Mouse (Mus musculus) hindbrain, embryonic 15.5 days (tissue): ENCODE results near the gene Prox1. TPM values are rescaled to one million over a fixed set of nuclear protein-coding genes. Genes with fewer than 3 reads are reported as not detected.
A peak's percentile ranks its signal among the peaks of the same experiment; 100 is the strongest.

Experiments used
- ATAC-seq: fragments of 200-750 bp; cut with Nextera tagmentation; 2 replicates; pipeline ENCODE4 v1.8.0; 2017; ENCODE audit warnings: low read depth, moderate number of reproducible peaks, moderate TSS enrichment; ENCODE audit not compliant: low FRiP score
- H3K27ac ChIP-seq: fragments of 300-500 bp; sonication (generic); replicated peaks from 2 replicates; pipeline ENCODE4 v1.5.1; 2015; ENCODE audit warnings: mild to moderate bottlenecking, inconsistent platforms
- H3K27me3 ChIP-seq: fragments of 300-500 bp; sonication (generic); 2 replicates; pipeline ENCODE4 v1.6.1; 2015; ENCODE audit warnings: control low read depth, inconsistent platforms
- H3K36me3 ChIP-seq: fragments of 300-500 bp; sonication (generic); 2 replicates; pipeline ENCODE4 v1.6.1; 2015; ENCODE audit warnings: control low read depth, inconsistent platforms
- H3K4me1 ChIP-seq: fragments of 300-500 bp; sonication (generic); replicated peaks from 2 replicates; pipeline ENCODE4 v1.6.1; 2015; ENCODE audit warnings: control low read depth, inconsistent platforms
- H3K4me2 ChIP-seq: fragments of 300-500 bp; sonication (generic); 2 replicates; pipeline ENCODE4 v1.6.1; 2015; ENCODE audit warnings: moderate library complexity, mild to moderate bottlenecking, inconsistent platforms
- H3K4me3 ChIP-seq: fragments of 300-500 bp; sonication (generic); 2 replicates; pipeline ENCODE4 v1.5.1; 2015; ENCODE audit warnings: mild to moderate bottlenecking, inconsistent platforms
- H3K9ac ChIP-seq: fragments of 300-500 bp; sonication (generic); 2 replicates; pipeline ENCODE4 v1.6.1; 2015; ENCODE audit warnings: inconsistent platforms
- H3K9me3 ChIP-seq: fragments of 300-500 bp; sonication (generic); 2 replicates; pipeline ENCODE4 v1.6.1; 2016; ENCODE audit warnings: control low read depth, inconsistent platforms
- WGBS: fragments of 180-500 bp; shearing (Covaris S2); methylation state at CpG from one replicate; pipeline ENCODE4 v1.1.7; 2015; 5-methylcytosine and 5-hydroxymethylcytosine counted together
- polyA plus RNA-seq: library from polyadenylated mRNA; unstranded; fragments of >200 nt; fragmentation: Nextera tagmentation; extraction: Ambion mirVana; gene quantifications from 2 replicates; pipeline ENCODE4 v1.2.1, GENCODE M21; 2015

Gene Prox1
- polyA plus RNA-seq, 1 experiment from 2014 or later = 6.9 TPM

DNA sequence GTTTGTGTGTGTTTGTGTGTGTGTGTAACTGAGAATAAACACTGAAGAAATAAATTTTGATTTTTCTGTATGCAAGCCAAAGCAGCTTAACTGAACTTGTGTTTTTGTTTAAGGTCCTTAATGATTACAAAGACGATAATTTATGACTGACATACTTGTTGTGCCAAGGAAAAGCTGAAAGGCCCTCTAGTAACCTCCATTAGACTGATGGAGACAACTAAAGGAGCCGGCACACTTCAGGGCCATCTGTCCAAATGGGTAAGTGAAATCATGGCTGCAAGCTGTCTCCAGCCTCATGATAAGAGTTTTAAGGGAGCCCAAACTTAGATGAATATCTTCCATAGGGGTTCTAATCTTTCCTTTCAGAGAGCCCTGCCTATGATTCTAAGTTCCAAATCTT is 15.5 kb downstream of the Prox1 start:
- no peak for ATAC-seq
- H3K9me3 ChIP-seq = no peaks in the 10 kb centered on the region
- no peak overlapping the region for H3K27ac ChIP-seq
- peaks cover 24% of the 10 kb centered on the region; the same call in 1 of the 2 replicates for H3K4me1 ChIP-seq
- H3K36me3 ChIP-seq = no peaks in the 10 kb centered on the region
- WGBS = 29% methylated on average over 2 of the region's 2 CpGs
- no peak overlapping the region for H3K4me2 ChIP-seq
- no peak overlapping the region for H3K4me3 ChIP-seq
- H3K9ac ChIP-seq = no peak overlapping the region
- 0 out of 2 replicates have a peak, but pooled peaks cover 7% of the 10 kb centered on the region for H3K27me3 ChIP-seq

DNA sequence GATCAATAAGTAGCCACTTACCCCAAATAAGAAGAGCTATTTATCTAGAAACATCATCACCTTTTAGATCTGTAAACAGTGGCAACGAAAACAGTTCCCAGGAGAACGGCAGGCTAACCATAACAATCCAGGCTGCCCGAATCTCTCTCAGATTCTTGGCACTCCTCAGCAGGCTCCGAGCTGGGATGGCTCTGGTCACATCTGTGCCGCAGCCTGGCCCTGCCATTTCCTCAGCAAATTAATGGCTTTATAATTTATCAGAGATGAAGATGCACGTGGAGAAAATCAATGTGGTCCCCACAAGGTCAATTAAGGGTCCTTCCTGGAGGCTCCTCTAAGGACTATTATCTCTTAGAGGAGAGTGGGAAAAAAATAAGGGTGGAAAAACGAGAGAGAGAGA is 16.2 kb downstream of the Prox1 start:
- H3K4me2 ChIP-seq = no peak overlapping the region
- H3K9ac ChIP-seq = no peak overlapping the region
- ATAC-seq = no peak
- peaks cover 24% of the 10 kb centered on the region for H3K4me1 ChIP-seq
- H3K27me3 ChIP-seq = 0 out of 2 replicates have a peak, but pooled peaks cover 7% of the 10 kb centered on the region
- no peaks in the 10 kb centered on the region for H3K36me3 ChIP-seq
- H3K9me3 ChIP-seq = no peaks in the 10 kb centered on the region
- 21% methylated on average over 7 of the region's 7 CpGs for WGBS
- no peak overlapping the region for H3K4me3 ChIP-seq
- H3K27ac ChIP-seq = no peak overlapping the region

DNA sequence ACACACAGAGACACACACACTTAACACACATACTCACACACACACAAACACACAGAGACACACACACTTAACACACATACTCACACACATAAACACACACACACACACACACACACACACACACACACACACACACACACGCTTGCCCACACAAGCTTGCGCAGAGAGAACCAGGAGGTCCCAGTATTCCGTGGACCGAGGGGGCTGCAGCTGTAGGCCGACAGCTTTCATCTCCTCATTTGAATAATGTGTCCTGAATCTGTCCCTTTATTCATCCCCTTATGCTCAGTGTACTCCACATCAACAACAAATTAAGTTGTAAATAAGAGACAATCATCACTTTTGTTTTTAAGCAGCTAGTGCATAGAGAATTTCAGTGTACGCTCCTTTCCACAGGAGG is 17.9 kb downstream of the Prox1 start:
- no peak for ATAC-seq
- Histone ChIP-seq H3K9ac (no peak overlapping the region), H3K4me3 (no peak overlapping the region), H3K36me3 (no peaks in the 10 kb centered on the region), H3K9me3 (no peaks in the 10 kb centered on the region), H3K4me2 (no peak overlapping the region), H3K27me3 (0 out of 2 replicates have a peak, but pooled peaks cover 3% of the 10 kb centered on the region), H3K4me1 (peaks cover 40% of the 10 kb centered on the region), H3K27ac (no peak overlapping the region)
- WGBS = 45% methylated on average over 6 of the region's 6 CpGs

DNA sequence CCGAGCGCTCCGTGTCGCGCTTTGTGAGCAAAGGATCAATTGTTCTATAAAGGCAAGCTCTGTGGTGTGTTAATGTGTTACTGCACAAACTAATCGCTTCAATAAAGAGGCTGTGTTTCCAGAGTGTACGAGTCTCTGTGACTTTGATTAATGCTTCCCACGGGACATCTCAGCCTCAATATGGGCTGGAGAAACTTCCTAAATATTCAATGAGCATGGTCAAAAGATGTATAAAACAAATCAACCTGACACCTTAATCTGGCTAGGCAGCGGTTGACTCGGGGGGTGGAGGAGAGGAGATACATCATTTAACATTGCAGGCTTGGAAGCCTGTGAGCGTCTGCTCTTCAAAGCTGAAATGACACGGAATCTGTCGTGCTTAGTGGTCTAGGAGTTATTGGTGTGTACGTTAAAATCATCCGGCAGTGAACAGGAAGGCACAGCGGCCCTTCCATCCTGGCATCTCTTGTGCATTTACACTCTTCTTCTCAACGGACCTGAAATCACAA is 21.2 kb downstream of the Prox1 start:
- H3K9ac ChIP-seq = no peak overlapping the region
- no peaks in the 10 kb centered on the region for H3K9me3 ChIP-seq
- no peak overlapping the region for H3K4me3 ChIP-seq
- peaks cover 30% of the 10 kb centered on the region for H3K4me1 ChIP-seq
- 0 out of 2 replicates have a peak, but pooled peaks cover 3% of the 10 kb centered on the region for H3K27me3 ChIP-seq
- no peak overlapping the region for H3K27ac ChIP-seq
- peak; percentile 51; the same call in 1 of the 2 replicates for ATAC-seq
- 14% methylated on average over 17 of the region's 17 CpGs for WGBS
- H3K36me3 ChIP-seq = no peaks in the 10 kb centered on the region
- peak overlapping the region; percentile 39 for H3K4me2 ChIP-seq

DNA sequence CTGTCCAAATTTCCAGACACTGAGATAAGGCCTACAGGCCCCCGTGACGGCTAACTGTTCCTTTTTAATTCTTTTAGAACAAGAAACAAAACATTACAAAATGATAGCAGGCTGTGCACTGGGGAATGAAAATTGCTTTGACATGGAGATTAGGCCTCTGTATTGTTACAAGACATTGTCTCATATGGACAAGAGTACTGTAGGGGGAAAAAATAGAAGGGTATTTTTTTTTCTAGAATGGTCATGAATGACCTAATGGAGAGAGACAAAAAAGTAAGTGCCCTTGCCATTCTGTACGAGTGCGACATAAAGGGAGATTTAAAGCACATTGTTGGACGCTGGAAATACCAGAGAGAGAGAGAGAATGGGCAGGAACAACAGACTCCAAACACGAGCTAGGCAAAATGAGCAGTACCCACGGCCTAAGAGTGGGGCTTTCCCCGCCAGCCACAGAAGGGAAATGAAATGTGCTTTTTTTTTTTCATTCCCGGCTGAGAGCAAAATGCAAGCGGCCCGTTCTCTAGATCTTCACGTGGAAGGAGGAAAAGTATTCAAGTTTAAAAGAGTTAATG is 21.8 kb downstream of the Prox1 start:
- H3K9ac ChIP-seq = no peak overlapping the region
- ATAC-seq = no peak

DNA sequence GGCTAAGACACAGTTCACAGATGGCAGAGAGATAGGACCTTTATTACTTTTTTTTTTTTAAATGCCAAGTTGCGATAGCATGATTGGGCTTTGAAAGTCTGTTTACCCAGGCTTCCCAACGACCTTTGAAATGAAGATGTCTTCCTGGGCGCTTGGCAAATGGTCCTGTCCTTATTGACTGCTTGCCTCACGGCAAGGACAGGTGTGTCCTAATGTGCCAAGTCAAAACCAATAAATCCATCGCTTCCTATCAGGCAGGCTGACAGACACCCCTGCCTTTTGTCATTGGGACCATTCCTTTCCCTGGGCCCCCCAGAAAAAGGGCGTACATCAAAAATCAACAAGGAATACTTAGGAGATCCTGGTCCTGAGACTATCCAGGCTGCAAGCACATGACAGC is 22.7 kb downstream of the Prox1 start:
- Histone ChIP-seq H3K4me3 (no peak overlapping the region), H3K9me3 (no peaks in the 10 kb centered on the region), H3K27me3 (no peaks in the 10 kb centered on the region), H3K27ac (no peak overlapping the region), H3K9ac (no peak overlapping the region), H3K36me3 (no peaks in the 10 kb centered on the region), H3K4me2 (no peak overlapping the region), H3K4me1 (peaks cover 22% of the 10 kb centered on the region)
- no peak for ATAC-seq
- WGBS = 69% methylated on average over 6 of the region's 6 CpGs

More for the DNA sequence above, 21.8 kb downstream of the Prox1 start:
- Histone ChIP-seq H3K9me3 (no peaks in the 10 kb centered on the region), H3K4me1 (peaks cover 27% of the 10 kb centered on the region), H3K27me3 (0 out of 2 replicates have a peak, but pooled peaks cover 3% of the 10 kb centered on the region), H3K4me3 (no peak overlapping the region), H3K27ac (no peak overlapping the region), H3K36me3 (no peaks in the 10 kb centered on the region), H3K4me2 (peak overlapping the region; percentile 39)
- WGBS = 11% methylated on average over 12 of the region's 12 CpGs

DNA sequence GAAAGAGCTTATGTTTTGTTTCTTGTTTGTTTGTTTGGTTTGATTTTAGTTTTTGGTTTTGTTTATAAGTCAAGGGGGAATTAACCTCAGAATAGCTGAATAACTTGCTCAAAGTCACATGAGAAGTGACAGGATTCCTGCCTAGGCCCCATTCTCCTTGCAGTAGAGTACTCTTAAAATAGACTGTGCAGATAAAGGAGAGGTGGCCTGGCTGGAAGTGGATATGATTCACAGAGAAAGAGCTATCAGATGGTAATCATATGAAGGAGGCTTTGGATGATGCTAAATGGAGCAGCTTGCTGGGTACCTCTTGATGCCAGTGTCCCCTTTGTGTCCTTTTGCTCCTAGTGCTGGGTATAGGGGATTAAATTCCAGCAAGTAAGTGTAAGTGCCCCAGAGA is 26.1 kb downstream of the Prox1 start:
- no peak overlapping the region for H3K9ac ChIP-seq
- H3K9me3 ChIP-seq = no peaks in the 10 kb centered on the region
- H3K4me1 ChIP-seq = peaks cover 17% of the 10 kb centered on the region
- ATAC-seq = no peak
- no peaks in the 10 kb centered on the region for H3K27me3 ChIP-seq
- no peak overlapping the region for H3K4me2 ChIP-seq
- H3K36me3 ChIP-seq = no peaks in the 10 kb centered on the region
- H3K27ac ChIP-seq = no peak overlapping the region
- H3K4me3 ChIP-seq = no peak overlapping the region

DNA sequence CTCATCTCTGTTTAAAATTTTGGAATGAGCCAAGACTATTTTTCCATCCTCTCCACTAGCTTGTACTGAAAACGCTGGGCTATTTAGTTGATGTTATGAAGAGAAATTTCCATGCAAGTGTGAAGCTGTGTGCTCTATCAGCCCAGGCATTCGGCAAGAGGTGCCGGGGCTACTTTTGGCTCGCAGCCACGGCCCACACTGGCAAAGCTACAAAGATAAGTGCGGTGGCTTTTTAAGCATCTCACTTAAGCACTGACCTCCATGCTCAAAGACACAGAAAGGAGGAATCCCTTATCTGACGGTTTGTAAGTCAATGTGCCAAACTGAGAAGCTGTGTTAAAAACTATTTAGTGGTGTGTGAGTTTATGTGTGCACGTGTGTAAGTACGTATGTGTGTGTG is 26.9 kb downstream of the Prox1 start:
- no peaks in the 10 kb centered on the region for H3K27me3 ChIP-seq
- no peak overlapping the region for H3K27ac ChIP-seq
- H3K4me2 ChIP-seq = no peak overlapping the region
- ATAC-seq = no peak
- H3K4me3 ChIP-seq = no peak overlapping the region
- H3K9me3 ChIP-seq = no peaks in the 10 kb centered on the region
- WGBS = 75% methylated on average over 9 of the region's 9 CpGs
- H3K9ac ChIP-seq = no peak overlapping the region
- no peaks in the 10 kb centered on the region for H3K36me3 ChIP-seq
- H3K4me1 ChIP-seq = peaks cover 9% of the 10 kb centered on the region

DNA sequence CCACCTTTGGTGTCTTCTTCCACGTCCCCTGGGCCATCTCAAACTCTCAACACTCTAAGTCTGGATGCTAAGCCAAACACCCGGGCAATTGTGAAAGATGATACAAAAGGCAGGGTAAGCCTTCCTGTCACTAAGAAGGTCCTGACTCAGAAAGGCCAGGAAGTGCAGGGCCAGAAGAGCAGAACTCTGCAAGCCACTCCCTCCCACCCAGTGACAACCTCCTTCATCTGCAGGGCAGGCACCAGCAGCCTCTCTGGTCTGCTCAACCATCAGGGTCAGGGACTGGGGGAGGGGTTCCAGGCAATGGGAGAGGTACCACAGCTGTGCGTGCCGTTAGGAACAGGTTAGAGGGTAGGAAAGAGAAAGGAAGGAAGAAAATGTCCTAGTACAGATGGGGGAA is 27.9 kb downstream of the Prox1 start:
- Histone ChIP-seq H3K36me3 (no peaks in the 10 kb centered on the region), H3K27me3 (no peaks in the 10 kb centered on the region), H3K4me3 (no peak overlapping the region), H3K27ac (no peak overlapping the region), H3K9ac (no peak overlapping the region), H3K4me2 (no peak overlapping the region), H3K9me3 (no peaks in the 10 kb centered on the region), H3K4me1 (peaks cover 10% of the 10 kb centered on the region)
- ATAC-seq = no peak
- WGBS = 55% methylated on average over 4 of the region's 4 CpGs

DNA sequence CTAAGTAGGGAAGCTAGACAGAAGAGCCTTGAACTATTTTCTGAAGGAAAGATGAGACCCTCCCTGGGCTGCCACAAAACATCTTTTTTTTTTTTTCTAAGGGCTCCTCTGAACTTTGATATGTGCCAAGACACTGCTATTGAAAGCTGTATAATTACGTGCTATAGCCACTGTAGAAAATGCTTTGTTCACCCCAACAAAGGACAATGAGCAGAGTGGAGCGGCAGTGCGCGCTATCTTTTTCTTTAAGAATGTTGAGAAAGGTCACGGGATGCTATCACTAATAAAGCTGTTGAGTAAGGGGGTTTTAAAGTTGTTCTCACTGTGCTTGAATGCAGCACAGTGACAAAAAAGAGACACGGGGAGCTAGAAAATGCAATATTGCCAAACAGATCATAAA is 30.0 kb downstream of the Prox1 start:
- H3K9me3 ChIP-seq = no peaks in the 10 kb centered on the region
- no peak overlapping the region for H3K4me2 ChIP-seq
- H3K4me3 ChIP-seq = no peak overlapping the region
- H3K4me1 ChIP-seq = peaks cover 11% of the 10 kb centered on the region
- ATAC-seq = no peak
- no peaks in the 10 kb centered on the region for H3K27me3 ChIP-seq
- no peak overlapping the region for H3K27ac ChIP-seq
- 35% methylated on average over 6 of the region's 6 CpGs for WGBS
- H3K9ac ChIP-seq = no peak overlapping the region
- H3K36me3 ChIP-seq = no peaks in the 10 kb centered on the region

DNA sequence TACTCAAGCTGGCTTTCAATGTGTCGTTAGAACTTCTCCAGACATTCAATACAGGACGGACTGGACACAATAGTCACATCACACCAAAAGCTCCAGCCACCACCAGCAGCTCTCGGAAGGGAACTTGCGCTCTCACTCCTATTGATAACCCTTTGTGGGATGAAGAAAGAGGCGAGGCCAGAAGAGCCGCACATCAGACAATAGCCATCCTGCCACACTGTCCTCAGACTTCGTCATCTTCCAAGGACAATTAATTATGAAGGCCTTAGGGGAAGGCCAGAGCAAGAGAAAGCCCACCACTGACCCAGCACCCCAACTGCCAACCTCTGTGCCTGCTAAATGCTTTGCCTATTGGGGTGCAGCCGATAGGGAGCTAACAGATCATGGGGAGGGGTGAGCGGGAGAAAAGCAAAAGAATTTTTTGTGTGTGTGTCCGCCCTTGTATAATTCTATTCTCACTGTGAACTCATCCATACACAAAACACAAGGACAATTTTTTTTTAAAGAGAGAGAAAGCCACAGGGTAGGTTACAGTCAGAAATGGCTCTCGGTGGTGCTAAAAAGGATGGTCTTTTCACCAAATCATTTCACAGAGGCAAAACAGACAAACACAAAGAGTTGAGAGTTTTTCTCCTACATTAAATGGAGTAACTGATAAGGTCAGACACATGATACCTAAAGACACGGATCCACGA is 30.7 kb downstream of the Prox1 start:
- no peak for ATAC-seq
- no peaks in the 10 kb centered on the region for H3K9me3 ChIP-seq
- no peak overlapping the region for H3K4me3 ChIP-seq
- no peak overlapping the region for H3K27ac ChIP-seq
- peaks cover 11% of the 10 kb centered on the region for H3K4me1 ChIP-seq
- H3K36me3 ChIP-seq = no peaks in the 10 kb centered on the region
- H3K27me3 ChIP-seq = no peaks in the 10 kb centered on the region
- H3K9ac ChIP-seq = no peak overlapping the region
- 41% methylated on average over 13 of the region's 13 CpGs for WGBS
- no peak overlapping the region for H3K4me2 ChIP-seq

DNA sequence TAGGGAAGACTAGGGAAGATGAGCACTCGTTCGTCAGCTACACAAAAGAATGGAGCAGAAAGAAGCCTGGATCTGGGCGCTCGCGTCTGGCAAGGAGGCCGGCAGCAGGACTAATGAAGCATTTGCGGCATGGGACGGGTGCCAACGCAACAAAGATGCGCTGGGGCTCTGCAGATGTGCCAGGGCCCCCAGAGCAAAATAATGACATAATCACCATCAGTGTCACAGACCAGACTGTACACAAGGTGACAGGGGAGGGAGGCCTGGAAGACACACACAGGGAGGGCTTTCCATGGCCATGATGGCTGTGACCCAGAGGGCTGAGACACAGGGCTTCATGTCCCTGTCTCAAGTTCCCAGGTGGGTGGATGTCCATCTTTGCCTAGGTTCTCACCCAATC is 32.6 kb downstream of the Prox1 start:
- Histone ChIP-seq H3K9ac (no peak overlapping the region), H3K4me3 (no peak overlapping the region), H3K27me3 (no peaks in the 10 kb centered on the region), H3K36me3 (no peaks in the 10 kb centered on the region), H3K4me1 (peaks cover 11% of the 10 kb centered on the region), H3K4me2 (no peak overlapping the region), H3K27ac (peak overlapping the region; percentile 52), H3K9me3 (no peaks in the 10 kb centered on the region)
- ATAC-seq = peak; percentile 65; the same call in 1 of the 2 replicates
- 32% methylated on average over 10 of the region's 10 CpGs for WGBS
